Mouse (Mus musculus): ENCODE measurements around the gene Cdk14. TPM values are rescaled to one million over a fixed set of nuclear protein-coding genes. Genes with fewer than 3 reads are reported as not detected.
A peak's percentile ranks its signal among the peaks of the same experiment; 100 is the strongest.

Gene Cdk14
- total RNA-seq, 2 experiments from 2014 or later: 2.5 to 11.1 TPM

DNA sequence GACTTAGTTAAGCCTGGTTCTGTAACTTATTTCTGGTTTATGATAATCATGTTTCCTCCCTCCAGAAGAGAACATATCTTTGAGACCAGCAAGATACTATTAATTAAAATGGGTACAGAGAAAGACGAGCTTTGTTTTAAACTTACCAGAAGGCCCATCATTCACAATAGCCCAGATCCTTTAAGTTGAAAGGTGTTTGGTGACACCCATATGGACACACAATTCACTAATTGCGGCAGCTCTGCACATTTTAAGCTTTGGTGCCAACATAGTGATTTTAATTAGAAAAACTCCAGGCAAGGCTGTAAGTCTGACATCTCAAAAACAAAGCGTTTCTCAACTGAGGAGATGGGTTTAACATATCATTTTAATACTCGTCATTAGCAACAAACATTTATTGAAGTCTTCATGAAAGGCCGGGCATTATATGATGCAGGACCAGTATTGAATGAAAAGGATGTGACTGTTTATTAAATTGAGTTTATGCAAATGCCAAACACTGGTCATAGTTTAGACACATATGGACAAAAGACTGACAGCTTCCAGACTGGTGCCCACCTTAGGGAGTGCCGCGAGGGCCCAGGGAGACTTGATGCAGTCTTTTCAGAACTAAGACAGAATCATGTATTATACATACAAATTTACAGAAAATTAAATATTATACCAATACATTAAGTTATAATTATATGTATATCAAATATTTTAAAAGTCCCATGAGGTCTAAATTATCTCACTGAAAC is 605.5 kb downstream of the Cdk14 start:
- ATAC-seq (ENCODE audit: poor library complexity, severe bottlenecking): no peak

DNA sequence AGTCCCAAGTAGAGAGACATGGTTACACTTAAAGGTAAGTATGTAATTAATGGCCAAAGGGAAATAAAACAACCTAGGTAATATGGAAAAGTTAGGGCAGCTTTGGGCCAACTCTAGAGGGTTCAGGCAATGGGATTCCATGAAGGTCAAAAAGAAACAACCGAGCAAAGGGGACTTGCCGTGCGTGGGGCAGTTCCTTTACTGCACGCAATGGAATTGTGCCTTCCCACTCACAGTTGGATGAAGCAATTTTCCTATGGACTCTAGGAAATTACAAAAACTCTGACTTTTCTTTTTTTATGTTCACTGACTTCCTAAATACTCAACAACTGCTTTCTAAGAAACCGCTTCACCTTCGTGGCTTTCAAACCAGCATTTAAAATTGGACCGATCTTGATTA is 606.8 kb downstream of the Cdk14 start:
- ATAC-seq (ENCODE audit: poor library complexity, severe bottlenecking): no peak

DNA sequence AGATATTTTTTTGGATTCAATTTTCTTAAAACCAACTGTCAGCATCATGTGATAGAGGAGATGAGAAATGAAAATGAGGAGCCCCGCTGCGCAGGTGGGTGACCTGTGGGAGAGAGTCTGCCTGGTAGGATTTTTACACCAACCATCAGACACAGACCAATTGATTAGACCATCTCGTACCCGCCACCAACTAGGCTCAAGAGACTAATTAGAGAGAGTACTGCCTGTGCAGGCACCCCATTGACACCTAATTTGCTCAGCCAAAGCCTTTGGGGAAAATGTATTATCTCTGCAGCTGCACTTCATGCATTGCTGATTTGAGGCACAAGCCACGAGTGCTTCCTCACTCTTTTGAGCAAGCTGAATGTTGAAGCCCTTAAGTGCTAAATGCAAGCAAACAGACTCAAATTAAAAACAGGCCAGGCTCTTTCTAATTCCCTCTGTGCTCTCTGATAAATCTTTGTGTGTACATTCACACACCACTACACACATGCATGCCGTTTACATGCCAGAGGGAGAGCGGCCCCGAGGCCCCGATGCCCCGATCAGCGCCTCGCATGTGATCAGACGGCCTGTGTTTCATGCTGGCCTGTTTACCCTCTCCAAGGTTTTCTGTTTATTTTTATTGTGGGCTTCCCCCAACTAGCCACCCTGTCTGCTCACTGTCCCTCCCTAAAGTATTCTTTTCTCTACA is 607.9 kb downstream of the Cdk14 start:
- ATAC-seq (ENCODE audit: poor library complexity, severe bottlenecking): no peak

DNA sequence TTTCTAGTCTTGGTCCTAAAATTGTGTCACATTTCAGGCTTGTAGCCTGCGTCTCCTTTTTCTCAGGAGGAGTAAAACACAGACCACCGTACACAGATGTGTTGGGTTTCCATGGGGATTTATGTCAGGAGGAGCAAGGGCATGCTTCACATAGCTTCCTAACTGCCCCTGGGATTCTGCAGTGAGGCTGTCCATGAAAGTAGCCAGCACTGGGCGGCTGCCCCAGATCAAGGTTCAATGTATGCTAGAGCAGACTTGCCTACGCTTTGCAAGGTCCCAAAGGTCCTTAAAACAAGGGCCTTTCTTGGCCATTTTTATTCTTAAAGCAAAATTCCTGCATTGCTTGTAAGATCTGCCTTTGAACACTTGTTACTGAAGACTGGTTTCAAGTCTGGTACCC is 614.9 kb downstream of the Cdk14 start:
- ATAC-seq (ENCODE audit: poor library complexity, severe bottlenecking): no peak

DNA sequence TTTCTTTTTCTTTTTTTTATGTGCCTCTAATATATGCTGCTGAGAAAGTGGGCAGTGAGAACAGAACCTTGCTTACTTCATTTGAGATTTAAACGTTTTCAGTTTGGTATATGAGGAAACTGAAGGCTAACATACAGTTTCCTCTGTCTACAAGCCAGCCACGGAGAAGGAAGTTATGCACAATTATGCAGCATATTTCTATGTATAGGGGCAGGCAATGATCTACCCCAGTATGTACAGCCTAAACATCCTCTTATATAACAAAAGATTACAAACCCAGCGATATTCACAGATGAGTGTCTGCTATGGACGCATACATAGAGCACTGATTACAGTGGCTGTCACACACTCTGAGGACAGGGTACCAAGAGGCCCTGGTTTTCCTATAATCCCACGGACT is 616.4 kb downstream of the Cdk14 start:
- 0 out of 2 replicates have a peak, but pooled peaks have one; percentile 18 for ATAC-seq (ENCODE audit: poor library complexity, severe bottlenecking)

DNA sequence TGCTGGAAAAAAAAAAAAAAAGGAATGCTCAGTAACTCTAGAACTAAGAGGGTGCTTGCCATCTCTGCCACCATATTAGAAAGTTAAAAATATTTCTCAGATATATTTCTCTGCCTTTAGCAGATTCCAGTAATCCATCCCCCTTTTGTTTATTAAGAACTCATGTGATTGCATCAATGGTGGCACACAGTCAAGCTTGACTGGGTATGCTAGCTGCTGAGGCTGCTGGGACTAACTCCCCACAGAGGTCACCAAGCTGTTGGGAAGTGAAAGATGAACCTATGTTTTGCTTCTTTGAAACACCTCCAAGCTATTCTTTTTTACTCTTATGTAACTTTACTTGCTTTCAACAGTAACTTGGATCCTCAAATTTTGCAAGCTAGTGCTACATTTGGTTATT is 618.1 kb downstream of the Cdk14 start:
- no peak for ATAC-seq (ENCODE audit: poor library complexity, severe bottlenecking)

DNA sequence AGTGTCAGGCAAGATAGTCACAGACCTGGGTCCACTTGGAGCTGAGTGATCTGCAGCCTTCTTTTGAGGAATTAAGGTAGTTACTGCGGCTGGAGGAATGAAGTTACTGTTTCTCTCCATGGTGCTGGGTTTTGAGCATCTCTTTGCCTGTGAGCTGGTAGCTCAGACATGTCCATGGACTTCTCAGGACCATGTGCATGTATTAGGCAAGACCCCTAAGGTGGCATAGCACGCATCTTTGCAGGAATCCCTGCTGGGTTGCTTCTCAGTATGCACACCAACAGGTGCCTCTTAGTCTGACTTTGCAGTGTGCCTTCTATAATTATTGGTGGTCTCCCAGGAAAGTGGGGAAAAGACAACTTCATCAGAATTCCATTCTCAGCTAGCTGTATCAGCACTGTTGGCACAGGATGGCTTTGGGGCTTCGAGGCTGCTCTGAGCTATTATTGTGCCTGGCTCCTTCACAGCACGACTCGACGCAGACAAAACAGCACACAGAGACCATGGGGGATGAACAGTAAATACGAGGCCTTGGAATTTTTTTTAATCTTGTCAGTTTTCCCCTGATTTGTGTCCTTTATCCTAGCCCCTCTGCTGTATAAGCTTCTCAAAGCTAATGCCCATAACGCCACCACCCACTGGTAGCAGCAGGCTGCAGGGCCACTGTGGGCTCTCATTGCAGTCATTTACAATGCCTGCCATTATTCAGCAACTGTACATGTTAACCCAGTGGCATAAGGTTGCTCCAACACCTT is 618.8 kb downstream of the Cdk14 start:
- ATAC-seq (ENCODE audit: poor library complexity, severe bottlenecking): no peak

DNA sequence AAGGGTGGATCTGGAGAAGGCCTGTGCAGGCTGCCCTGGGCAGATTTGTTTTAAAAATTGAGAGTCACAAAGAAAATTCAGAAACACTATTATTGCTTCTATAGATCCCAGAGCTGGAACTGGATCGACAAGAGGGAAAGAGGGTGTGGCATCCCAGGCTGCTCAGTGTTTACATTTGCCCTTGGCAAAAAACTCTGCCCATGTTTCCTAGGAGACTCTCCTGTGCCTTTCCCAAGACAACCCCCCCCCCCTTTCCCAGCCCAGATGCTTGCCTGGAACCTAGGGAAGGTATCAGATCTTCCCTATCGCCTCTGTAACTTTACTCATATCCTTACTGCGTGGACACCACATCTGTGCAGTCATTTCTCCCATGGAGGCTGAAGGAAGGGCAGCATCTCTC is 628.9 kb downstream of the Cdk14 start:
- no peak for ATAC-seq (ENCODE audit: poor library complexity, severe bottlenecking)

DNA sequence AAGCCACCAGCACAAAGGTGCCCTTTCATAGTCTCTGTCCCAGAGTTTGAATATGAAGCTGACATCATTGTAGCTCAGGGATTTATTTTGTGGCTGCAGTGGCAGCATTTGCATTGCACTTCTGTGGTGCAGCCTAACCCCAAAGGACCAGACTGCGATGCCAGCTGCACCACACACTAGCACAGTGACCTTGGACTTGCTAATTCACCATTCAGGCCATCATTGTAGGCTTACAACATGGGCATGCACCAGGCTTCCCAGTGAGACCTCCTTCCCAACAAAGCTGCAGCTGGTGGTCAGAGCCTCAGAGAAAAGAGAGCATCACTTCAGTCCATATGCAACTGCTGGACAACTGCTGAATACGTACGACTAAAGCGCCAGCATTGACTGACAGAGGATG is 629.8 kb downstream of the Cdk14 start:
- no peak for ATAC-seq (ENCODE audit: poor library complexity, severe bottlenecking)

DNA sequence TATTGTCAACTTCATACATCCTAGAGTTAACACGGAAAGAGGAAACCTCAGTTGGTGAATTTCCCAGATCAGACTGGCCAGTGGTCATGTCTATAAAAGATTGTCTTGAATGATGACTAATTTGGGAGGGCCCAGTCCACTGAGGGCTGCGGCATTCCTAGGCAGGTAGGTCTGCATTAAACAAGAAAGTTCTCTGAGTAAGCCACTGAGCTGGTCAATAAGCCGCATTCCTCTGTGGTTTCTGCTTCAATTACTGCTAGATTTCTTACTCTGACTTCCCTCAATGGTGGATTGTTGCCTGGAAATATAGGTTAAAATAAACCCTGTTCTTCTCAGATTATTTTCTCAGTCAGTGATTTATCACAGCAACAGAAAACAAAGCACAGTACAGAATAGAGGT is 631.6 kb downstream of the Cdk14 start:
- no peak for ATAC-seq (ENCODE audit: poor library complexity, severe bottlenecking)

DNA sequence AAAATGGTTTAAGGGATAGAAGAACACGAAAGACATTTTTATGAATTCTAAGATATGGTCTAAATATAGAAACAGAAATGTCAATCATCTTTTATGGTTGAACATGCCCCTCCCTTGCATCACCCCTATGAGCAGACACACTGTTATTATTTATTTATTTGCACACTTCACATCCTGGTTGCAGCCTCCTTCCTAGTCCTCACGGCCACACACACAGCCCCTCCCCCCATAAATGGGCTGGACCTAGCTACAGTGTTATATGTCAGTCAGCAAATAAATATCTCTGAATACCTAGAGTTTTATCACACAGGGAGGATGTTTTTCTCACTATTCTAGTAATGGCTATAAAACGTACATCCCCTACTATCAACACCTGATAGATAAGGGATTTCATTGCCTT is 633.3 kb downstream of the Cdk14 start:
- no peak for ATAC-seq (ENCODE audit: poor library complexity, severe bottlenecking)

DNA sequence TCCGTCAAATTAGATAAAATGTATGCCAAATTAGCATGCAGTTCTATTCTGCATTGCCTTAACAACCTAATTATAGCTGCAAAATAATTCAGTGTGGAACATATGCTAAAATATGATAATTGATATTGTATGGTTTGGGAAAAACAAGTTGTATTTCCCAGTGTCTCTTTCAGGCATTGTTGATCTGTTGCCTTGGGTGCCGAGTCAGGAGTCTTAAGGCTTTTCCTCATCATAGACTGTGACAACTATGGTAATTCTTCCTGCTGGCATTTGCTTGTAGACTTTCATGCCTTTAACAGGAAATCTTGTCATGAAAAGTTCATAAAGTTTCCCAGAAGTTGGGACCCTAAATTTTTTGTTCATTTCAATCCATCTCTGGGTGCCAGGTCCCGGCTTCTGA is 641.8 kb downstream of the Cdk14 start:
- ATAC-seq (ENCODE audit: poor library complexity, severe bottlenecking): no peak

DNA sequence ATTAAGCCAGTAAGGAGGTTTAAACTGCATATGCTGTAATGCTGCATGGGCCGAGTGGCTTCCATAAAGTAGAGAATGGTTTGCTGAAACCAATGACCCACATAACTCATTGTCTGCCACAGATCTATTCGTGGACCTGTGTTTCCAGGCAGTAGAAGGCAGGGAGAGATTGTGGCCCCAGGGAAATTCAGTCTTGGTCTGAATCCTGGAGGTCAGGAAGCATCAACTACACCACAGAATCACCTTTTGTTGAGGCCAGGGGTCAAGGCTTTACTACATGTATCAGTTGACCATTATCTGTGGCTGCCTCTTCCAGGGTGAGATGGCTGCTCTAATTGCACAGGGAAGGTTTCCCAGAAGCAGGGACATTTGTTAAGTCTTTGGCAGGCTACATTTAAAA is 643.6 kb downstream of the Cdk14 start:
- ATAC-seq (ENCODE audit: poor library complexity, severe bottlenecking): no peak

DNA sequence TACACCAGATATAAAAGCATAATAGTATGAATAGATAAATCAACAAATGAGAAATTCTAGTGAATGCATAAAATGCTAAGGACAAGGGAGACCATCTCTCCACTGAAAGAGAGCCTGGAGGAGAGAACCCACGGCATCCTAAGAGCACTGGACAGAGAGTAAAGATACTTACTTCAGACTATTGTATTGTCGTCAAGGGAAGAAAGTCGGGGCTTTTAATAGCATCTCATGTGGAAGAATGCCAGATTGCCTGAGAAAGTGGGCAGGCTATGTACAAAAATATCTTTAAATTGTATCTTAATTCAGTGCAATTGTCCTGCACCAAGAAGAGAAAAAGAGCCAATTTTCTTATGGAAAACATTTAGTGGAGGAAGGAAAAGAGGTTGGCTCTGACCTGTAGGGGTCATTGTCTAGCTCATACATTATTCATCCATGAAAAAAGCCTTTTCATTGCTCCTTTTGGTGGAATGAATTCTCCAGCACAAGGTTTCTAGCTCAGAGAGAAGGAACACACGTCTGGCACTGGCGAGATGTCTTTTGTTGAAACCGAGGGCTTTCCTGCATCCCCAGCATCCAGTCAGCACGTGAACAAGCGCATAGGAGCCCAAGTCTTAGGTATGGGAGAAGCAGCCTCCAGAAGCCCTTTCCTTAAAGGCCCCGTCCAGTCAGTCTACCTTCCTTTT is 646.9 kb downstream of the Cdk14 start:
- no peak for ATAC-seq (ENCODE audit: poor library complexity, severe bottlenecking)

DNA sequence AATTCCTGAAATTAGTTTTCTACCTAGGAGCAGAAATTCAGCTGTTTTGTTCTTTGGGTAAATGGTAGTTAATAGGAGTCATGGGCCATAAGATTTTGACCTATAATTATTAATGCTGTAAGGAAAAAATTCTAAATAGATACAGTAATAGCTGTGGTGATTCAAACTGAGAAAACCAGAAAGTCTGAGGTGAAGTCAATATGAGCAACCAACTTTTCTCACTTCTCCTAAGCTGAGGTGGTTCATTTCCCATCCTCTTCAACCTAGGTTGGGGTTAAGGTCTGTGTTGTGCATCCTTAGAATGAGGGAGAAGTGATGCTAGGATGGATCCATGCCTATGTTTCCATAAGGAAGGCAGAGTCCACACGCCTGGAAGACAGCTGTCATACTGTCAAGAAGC is 649.5 kb downstream of the Cdk14 start:
- no peak for ATAC-seq (ENCODE audit: poor library complexity, severe bottlenecking)

DNA sequence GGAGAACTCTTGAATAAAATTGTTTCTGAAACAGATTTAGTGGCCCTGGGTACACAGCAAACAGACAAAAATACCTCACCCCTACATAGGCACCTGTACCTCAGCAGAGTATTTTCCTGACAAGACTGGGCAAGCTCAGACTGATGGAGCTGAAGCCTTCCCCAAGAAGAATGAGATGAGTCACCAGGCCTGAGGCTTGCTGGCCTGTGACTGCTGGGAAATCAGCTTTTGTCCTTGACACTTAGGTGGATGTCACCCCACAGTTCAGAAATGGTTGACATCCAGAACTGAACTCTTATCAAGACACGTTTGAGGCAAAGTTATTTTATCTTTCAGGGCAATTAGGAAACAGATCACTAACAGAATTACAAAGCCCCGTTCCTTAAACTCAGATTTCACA is 652.2 kb downstream of the Cdk14 start:
- no peak for ATAC-seq (ENCODE audit: poor library complexity, severe bottlenecking)

DNA sequence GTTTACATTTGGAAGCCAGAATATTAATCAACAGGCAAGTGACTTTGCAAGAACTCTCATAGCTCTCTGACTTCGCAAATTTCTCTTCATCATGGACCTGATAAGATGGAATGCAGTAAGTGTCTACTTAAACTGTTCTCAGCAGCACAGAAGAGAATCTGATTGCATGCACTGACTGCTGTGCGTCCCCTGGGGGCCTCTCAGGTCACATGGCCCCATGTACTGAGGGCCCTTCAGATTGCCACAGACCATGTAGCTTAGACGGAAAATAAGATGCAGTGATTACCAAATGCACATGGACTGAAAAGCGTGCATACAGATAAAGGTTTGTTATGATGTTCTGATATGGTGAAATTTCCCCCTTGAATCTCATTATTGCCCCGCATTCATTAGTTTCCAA is 653.4 kb downstream of the Cdk14 start:
- no peak for ATAC-seq (ENCODE audit: poor library complexity, severe bottlenecking)

DNA sequence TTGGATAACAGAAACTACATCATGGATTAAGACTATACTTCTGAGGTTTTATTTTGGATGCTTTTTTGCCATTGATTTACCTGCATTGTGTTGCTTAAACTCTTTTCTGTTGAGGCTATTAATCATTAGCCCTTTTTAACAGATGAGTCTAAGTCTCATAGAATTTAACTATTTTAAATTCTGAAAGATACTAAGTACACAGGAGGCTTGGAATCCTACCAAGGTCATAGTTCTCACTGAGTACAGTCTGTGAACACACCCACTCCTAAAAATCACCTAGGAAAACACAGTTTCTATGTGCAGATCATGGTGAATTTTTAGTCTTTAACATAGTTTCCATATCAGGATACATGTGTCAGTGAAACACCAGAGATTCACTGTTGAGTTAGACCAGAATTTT is 658.2 kb downstream of the Cdk14 start:
- ATAC-seq (ENCODE audit: poor library complexity, severe bottlenecking): no peak

DNA sequence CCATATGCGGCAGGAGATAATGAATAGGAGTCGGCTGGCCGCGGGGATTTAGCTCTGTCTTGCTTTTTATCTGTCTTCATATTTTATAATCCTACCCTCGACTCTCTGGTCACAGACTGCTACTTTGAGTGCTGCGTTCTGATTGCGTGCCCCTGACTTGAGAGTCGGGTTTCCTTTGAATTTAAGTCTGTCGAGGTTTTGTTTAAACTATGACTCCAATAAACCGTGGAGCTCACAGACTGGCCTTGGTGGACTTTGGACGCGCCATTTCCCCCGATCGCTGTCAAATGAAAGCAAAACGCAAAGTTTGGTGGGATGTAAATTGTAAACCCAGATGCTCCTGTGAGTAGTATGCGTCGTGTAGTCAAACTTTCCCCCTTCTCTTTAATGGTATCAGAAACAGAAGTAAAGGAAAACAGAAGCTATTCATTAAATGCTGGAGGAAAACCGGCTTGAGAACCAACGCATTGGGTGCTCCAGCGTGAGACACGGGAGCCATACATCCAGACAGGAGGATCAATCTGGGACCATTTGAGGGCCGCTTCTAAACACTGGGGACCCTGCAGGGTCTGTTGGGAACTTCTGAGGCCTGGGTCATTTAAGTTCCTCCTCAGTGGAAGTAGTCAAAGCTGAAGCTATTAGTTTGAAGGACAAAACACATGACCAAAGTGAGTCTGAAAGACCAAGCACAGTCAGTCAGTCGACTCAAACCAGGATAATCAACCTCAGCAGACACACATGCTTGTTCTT is 661.6 kb downstream of the Cdk14 start:
- ATAC-seq (ENCODE audit: poor library complexity, severe bottlenecking): no peak

DNA sequence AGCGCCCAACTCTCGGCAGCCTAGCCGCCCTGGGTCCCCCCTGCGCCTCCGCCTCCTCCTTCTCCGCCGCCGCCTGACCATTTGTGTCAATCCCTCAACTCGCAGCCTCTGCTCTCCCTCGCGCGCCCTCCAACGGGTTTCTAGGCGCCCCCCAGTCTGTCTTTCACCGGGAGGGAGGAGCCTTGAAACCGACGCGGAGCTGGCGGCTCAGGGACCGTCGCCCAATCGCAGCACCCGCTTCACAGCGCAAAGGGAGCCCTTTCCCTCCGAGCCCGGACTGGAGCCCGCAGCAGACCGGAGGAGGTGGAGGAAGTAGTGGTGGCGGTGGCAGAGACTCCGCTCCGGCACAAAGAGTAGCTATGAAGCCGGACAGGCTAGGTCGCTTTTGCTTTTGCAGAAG is 662.2 kb downstream of the Cdk14 start, which contains the start of gene Fzd1:
Fzd1 (minus strand) TSS at position 134 of the 400 bp plus-strand sequence.
- peak; percentile 86 for ATAC-seq (ENCODE audit: poor library complexity, severe bottlenecking)

All from megakaryocyte, adult 5-6 weeks (primary cell).